Mouse (Mus musculus): ENCODE data around the gene Pdhb.
"Not testable (repeated sequence)": the region's sequence is repeated elsewhere in the genome, so short reads cannot be mapped to it uniquely, and the experiment has no call there.

Gene Pdhb

GRCm38 (mm10) chr14:8139724-8140710 is 32.8 kb downstream of the Pdhb start:
- intact Hi-C loops (cut with DNase I): no loop called here

DNA sequence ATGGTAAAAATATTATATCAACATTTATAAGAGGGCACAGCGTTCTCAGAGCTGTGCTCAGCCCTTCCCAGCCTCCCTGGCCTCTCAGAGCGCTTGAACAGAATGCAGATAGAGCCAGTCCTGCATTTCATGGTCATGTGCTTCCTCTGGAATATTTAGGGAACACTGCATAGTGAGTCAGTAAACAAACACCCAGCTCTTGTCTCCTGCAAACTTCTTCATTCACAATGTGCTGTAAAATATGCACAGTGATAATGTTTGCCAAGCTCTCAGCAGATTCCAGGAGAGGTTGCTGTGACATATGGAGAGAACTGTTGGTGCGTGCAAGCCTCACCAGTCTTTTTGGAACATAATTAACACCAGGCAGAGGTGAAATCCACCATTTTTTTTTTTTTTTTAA is 37.7 kb downstream of the Pdhb start:
- intact Hi-C loops (cut with DNase I): no loop called here

- intact Hi-C loops (cut with DNase I): no loop called here
Measured at GRCm38 (mm10) chr14:8134234-8134633, 38.6 kb downstream of the Pdhb start.

- intact Hi-C loops (cut with DNase I): no loop called here
Measured at GRCm38 (mm10) chr14:8132789-8133188, 40.0 kb downstream of the Pdhb start.

DNA sequence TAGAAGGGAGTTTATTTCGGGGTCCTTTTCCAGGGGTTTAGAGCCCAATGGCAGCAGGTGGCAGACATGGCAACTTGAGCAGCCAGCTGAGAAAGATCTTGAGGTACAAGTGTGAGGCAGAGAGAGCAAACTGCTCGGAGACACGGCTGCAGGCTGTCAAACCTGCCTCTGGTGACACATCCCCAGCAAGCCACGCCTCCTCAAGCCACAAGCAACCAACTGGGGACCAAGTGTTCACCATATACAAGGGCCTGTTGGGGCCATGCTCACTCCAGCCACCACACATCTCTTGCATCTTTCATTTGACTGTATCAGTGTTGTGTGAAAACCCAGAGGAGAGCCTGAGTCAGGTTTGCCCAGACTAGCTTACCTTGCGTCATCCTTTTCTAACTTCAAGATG is 44.9 kb downstream of the Pdhb start:
- intact Hi-C loops (cut with DNase I): no loop called here

DNA sequence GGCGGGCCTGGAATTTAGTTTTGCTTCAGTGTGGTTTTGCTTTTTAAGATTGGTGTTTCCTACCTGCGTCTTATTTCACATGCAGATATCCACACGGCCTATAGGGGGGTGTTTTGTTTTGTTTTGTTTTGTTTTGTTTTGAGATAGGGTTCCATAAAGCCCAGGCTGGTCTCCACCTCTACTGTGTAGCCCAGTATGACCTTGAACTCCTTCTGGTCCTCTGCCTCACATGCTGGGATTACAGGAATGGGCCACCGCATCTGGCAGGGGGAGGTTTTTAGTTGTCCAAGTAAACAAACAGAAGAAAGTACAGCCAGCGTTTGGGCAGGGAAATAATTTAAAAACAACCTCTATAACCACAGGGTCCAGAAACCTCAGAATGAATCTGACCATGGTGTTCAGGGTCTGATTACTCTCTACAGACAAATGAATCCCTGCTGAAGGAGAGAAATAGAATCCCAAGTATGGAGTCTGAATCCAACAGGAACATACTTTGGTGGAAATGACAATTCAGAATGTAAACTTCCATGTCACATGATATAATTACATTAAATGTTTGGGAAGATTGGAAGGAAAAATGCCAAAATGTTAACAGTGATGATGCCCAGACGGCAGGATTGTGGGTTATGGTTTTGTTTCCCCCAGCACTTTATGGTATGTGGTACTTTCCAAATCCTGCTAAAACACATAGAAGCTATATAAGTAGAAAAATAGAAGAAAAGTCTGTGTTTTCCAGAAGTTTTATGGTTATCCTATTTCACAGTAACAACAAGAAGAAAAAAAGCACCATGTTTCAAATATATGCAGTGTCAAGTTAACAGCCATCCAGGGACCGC is 48.6 kb downstream of the Pdhb start:
- intact Hi-C loops (cut with DNase I): no loop called here

GRCm38 (mm10) chr14:8123611-8124010 is 49.2 kb downstream of the Pdhb start:
- intact Hi-C loops (cut with DNase I): not testable (repeated sequence)

- intact Hi-C loops (cut with DNase I): no loop called here
Measured at GRCm38 (mm10) chr14:8123141-8123540, 49.7 kb downstream of the Pdhb start.

GRCm38 (mm10) chr14:8119904-8120303 is 52.9 kb downstream of the Pdhb start:
- intact Hi-C loops (cut with DNase I): no loop called here

DNA sequence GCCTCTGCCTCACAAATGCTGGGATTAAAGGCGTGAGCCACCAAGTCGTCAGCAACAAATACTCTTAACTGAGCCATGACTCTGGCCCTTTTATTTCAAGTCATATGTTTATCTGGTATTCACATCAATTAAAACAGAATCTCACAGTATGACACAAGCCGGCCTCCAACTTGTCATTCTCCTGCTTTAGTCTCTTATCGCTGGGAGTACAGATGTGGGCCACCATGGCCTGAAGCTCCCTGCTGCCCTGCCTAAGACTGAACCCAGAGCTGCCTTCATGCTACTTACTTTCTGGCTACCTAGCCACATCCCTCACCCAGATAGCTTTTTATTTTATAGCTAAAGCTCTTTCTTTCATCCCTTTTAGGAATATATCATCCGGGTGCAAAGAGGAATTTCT is 53.4 kb downstream of the Pdhb start:
- intact Hi-C loops (cut with DNase I): no loop called here

GRCm38 (mm10) chr14:8117371-8117770 is 55.5 kb downstream of the Pdhb start:
- intact Hi-C loops (cut with DNase I): no loop called here

Data from adrenal gland (tissue).